Mouse (Mus musculus) induced T-regulatory cell, adult 2 months (primary cell): ENCODE data around the gene Olfr772.
"Not testable (repeated sequence)": the region's sequence is repeated elsewhere in the genome, so short reads cannot be mapped to it uniquely, and the experiment has no call there.

Source experiments
- DNase-seq: peaks from one replicate; pipeline ENCODE4 v3.0.0-alpha.2; 2012; ENCODE audit warnings: low read depth

The Olfr772 gene

GRCm38 (mm10) chr10:129177821-129178220 is at the start of gene Olfr772:
TSS of gene Olfr772 (minus strand) at chr10:129177921.
- not testable (repeated sequence) for DNase-seq

DNA sequence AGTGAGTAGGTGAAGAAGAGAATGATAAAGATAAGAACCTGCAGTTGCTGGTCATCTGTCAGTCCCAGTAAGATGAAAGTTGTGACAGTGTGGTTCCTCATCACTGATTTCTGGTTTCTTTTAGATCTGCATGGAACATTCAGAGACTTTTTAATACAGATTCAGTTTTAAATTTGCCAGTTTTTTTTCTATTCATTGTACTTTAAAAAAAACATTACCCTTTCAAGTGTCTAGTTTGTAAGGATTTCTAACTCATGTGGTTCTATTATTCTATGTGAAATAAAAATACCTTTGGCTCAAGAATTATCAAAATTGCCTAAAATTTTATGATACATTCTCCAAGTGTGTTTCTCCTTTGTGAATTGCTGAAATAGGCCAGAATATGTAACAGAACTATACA is 9.6 kb upstream of the Olfr772 start, which contains the start of gene Olfr773:
Olfr773 (minus strand) TSS at position 101 of the 400 bp plus-strand sequence.
- not testable (repeated sequence) for DNase-seq

- no peak for DNase-seq
Observed at GRCm38 (mm10) chr10:129164651-129165050, 13.1 kb downstream of the Olfr772 start, which contains the start of gene Olfr771. TSS of gene Olfr771 (minus strand) at chr10:129164751.

GRCm38 (mm10) chr10:129138898-129139297 is 38.8 kb downstream of the Olfr772 start, which contains the start of gene Olfr770:
TSS of gene Olfr770 (minus strand) at chr10:129138998.
- no peak for DNase-seq
